Mouse (Mus musculus): ENCODE measurements at regions not wholly inside any gene's neighbourhood (a gene's known extent, or its start where the extent isn't known, plus 50 kb on each side); places are given as distances from the start of the nearest gene placed in this dataset.

GRCm38 (mm10) chr9:15175866-15176265, 63.0 kb upstream of the Vstm5 start:
- DNase-seq (ENCODE audit: low spot score), result no peak

- DNase-seq (ENCODE audit: low spot score), result no peak
Observed at GRCm38 (mm10) chr9:15175412-15175811, 63.4 kb upstream of the Vstm5 start.

GRCm38 (mm10) chr9:15170911-15171310, 59.0 kb upstream of the Hephl1 start:
- peak; percentile 4 for DNase-seq (ENCODE audit: low spot score)

GRCm38 (mm10) chr9:15169714-15170113, 57.8 kb upstream of the Hephl1 start:
- peak; percentile 33 for DNase-seq (ENCODE audit: low spot score)

GRCm38 (mm10) chr9:15168961-15169360, 57.1 kb upstream of the Hephl1 start:
- DNase-seq (ENCODE audit: low spot score), result no peak

GRCm38 (mm10) chr9:15166896-15167295, 55.0 kb upstream of the Hephl1 start:
- no peak for DNase-seq (ENCODE audit: low spot score)

- no peak for DNase-seq (ENCODE audit: low spot score)
Observed at GRCm38 (mm10) chr9:15166476-15166875, 54.6 kb upstream of the Hephl1 start.

Data from heart, adult 8-10 months (tissue).